Mouse (Mus musculus) T-helper 17 cell (primary cell): ENCODE results near the gene Olfr875.
"Not testable (repeated sequence)": the region's sequence is repeated elsewhere in the genome, so short reads cannot be mapped to it uniquely, and the experiment has no call there.

Experiments used
- in situ Hi-C, 2 experiments: fragments of 300-600 bp; cut with MboI, MseI; formaldehyde crosslinking; loops; 1 replicate in 1 of 2; 2 replicates in 1 of 2; pipeline ENCODE4 v1.15.1; 2025; ENCODE audit warnings: high pct_unique_total_duplicates in 2 of 2

Gene Olfr875

DNA sequence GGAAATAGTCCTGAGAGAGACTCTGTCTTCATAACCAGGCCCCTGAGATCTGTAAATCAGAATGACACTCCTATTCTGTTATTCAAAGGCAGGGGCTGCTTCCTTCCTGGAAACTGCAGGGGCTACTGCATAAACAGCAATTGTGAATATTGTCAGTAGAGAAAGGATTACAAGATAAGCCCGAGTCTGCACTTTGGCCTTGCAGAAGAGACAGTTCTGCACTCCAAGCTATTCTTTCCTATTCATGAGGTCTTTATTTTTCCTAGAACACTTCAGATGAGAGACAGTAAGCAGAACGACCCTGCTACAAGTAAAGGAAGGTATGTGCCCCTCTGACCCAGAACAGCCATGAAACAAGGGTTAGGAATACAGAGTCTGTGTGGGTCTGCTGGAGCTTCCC is at the start of gene Olfr875:
Olfr875 (plus strand) TSS at position 99 of the 400 bp plus-strand sequence.
- in situ Hi-C loops: no loop called here

- in situ Hi-C loops: no loop called here
These were observed 37.3 kb upstream of the Olfr875 start for GRCm38 (mm10) chr9:37734310-37734709.

DNA sequence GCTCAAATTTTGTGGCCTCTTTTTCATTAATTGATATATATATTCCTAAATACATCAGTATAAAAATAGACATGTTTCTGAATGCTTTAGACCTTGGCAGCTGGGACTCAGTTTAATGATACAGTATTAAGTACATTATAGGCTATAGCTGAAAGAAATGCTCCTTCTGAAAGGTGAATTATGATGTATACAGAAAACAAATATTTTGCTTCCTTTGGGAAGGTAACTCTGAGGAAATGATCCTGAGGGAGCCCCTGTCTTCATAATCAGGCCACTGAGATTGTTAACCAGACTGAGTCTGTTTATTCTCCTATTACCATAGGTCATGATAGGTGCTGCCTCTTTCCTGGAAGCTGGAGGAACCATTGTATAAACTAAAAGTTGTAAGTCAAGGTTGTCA is 26.9 kb upstream of the Olfr875 start, which contains the start of gene Olfr874:
Olfr874 (plus strand) TSS at position 301 of the 400 bp plus-strand sequence.
- in situ Hi-C loops: no loop called here

- in situ Hi-C loops: no loop called here
These were observed 21.2 kb upstream of the Olfr875 start for GRCm38 (mm10) chr9:37750319-37751075.

GRCm38 (mm10) chr9:37751467-37751866 is 20.2 kb upstream of the Olfr875 start:
- in situ Hi-C loops: no loop called here

- in situ Hi-C loops: no loop called here
These were observed 19.7 kb upstream of the Olfr875 start for GRCm38 (mm10) chr9:37752006-37752405.

GRCm38 (mm10) chr9:37761728-37762127 is 9.9 kb upstream of the Olfr875 start:
- in situ Hi-C loops: loop anchor here in 1 of 2 experiments (10.0 kb wide), 1 partner anchor 57 kb away; no protein-coding TSS in a partner anchor

GRCm38 (mm10) chr9:37762541-37762940 is 9.1 kb upstream of the Olfr875 start:
- in situ Hi-C loops: loop anchor here in 1 of 2 experiments (10.0 kb wide), 1 partner anchor 58 kb away; no protein-coding TSS in a partner anchor

GRCm38 (mm10) chr9:37770661-37771060 is 996 bp upstream of the Olfr875 start:
- in situ Hi-C loops: no loop called here

DNA sequence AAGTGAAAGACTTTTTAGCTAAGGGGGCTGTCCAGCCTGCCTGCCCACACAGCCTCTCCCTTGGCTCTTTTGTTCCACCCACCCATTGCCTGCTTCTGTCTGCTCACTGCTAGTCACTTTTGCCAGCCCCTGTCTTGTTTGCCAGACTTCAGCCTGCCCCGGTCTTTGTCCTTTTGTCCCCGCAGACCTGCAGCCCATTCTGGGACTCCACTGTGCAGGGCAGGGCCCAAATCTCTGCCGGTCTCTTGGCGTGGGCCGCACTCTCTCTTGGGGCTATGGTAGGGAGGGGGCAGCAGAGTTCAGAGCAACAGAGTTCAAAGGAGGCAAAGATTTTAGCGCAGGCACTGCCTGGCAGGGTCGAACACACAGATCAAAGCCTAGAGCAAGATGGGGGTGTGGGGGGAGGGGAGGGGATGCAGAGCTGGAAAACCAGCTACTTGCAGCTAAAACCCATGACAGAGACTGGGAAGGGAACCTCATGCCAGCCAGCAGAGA is 11.2 kb downstream of the Olfr875 start:
- in situ Hi-C loops: no loop called here

GRCm38 (mm10) chr9:37783394-37784387 is 12.0 kb downstream of the Olfr875 start:
- in situ Hi-C loops: not testable (repeated sequence)

DNA sequence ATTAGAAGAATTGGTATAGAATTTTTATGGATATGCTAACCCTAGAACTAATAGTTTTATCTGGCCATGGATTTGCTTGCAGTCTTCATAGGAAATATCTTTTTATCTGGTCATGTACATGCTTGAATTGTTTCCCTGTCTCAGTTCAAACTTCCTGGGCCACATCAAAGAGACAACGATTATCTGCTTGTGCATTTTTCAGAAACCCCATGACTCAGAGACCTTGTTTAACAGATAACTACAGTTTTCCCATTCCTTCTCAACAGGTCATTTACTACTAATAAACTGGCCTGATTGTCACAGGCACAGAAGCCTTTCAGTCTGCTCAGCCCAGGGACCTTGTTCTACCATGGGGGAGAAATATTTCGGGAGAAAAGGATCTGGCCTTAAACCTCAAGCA is 14.8 kb downstream of the Olfr875 start:
- in situ Hi-C loops: no loop called here

- in situ Hi-C loops: no loop called here
These were observed 30.4 kb downstream of the Olfr875 start for GRCm38 (mm10) chr9:37802055-37802454.

DNA sequence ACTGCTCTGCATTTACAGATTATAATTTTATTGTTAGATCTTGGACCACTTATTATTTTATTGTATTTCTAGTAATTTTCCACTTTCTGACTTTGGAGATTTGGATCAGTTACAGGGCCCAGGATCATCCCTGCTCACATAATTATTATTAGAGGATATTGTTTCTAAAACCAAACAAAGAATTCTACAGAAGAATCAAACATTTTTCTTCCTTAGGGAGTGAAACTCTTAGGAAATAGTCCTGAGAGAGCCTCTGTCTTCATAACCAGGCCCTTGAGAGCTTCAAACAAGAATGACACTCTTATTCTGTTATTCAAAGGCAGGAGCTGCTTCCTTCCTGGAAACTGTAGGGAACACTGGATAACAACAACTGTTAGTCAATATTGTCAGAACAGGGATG is 31.1 kb downstream of the Olfr875 start, which contains the start of gene Olfr876:
Olfr876 (plus strand) TSS at position 301 of the 400 bp plus-strand sequence.
- in situ Hi-C loops: no loop called here

DNA sequence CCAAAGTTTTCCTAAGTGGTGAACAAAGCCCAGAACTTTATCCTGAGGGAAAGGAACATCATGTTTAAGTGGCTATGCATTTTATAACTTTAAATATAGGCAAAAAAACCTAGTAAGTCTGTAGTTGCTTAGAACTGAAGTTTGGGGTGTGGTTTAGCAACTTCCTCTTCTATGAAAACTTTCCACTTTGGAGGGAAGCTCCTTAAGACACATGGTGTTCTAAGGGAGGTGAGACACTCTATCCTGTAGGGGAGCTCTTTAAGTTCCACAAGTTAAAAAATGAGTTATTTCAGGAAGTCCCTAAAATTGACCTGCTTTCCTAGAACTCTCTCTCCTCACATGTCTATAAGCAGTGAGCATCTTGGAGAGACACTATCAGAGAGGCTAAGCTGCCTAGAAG is 35.6 kb downstream of the Olfr875 start:
- in situ Hi-C loops: no loop called here

DNA sequence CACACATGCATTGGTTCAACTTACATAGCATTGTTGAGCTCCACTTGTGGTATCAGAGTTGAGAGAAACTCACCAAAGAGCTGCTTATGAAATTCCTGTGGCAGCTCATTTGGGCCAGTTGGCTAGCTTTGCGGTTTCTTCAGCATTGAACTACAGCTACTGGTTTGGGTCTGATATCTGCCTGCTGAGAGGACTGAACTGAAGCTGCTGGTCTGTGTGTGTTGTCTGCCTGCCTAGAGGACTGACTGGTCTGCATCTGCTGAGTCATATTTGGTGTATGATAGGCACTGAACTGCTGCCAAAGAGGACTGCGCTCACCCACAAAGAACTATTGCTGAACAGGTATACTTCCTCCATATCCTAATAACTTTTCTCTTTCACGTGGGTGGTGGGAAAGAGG is 36.8 kb downstream of the Olfr875 start:
- in situ Hi-C loops: no loop called here

DNA sequence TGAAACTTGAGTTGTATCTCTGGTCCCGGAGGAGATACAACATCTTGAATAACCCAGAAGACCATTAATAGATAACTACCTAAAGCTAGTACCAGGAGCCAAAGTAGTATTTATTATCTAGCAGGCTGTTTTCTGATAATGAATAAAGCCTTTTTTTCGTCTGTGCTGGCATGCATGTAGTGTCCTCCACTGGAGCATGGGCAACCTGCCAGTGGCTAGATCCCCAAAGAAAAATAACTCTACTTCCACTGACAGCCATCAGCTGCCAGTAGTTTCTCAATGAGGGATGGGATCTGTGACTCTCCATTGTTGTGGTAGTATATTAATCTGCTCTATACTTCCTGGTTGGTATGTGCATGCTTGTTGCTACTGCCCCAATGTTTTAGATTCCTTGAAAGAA is 37.3 kb downstream of the Olfr875 start:
- in situ Hi-C loops: no loop called here

- in situ Hi-C loops: loop anchor here in 1 of 2 experiments (5.0 kb wide), 1 partner anchor 53 kb away; no protein-coding TSS in a partner anchor
These were observed 43.0 kb downstream of the Olfr875 start for GRCm38 (mm10) chr9:37814696-37815095.
